Mouse (Mus musculus) hindbrain, embryonic 13.5 days (tissue): ENCODE measurements around the gene Cc2d1a. TPM values are rescaled to one million over a fixed set of nuclear protein-coding genes. Genes with fewer than 3 reads are reported as not detected.

Experiments used
- ATAC-seq: fragments of 200-750 bp; cut with Nextera tagmentation; 2 replicates; pipeline ENCODE4 v1.8.0; 2017; ENCODE audit warnings: moderate TSS enrichment; ENCODE audit not compliant: low FRiP score
- H3K27ac ChIP-seq: fragments of 300-500 bp; sonication (generic); 2 replicates; pipeline ENCODE4 v1.5.1; 2015; ENCODE audit warnings: inconsistent platforms, mild to moderate bottlenecking, moderate library complexity
- H3K27me3 ChIP-seq: fragments of 300-500 bp; sonication (generic); 2 replicates; pipeline ENCODE4 v1.6.1; 2015; ENCODE audit warnings: mild to moderate bottlenecking, inconsistent platforms
- H3K36me3 ChIP-seq: fragments of 300-500 bp; sonication (generic); 2 replicates; pipeline ENCODE4 v1.6.1; 2015; ENCODE audit warnings: mild to moderate bottlenecking, inconsistent platforms
- H3K4me1 ChIP-seq: fragments of 300-500 bp; sonication (generic); replicated peaks from 2 replicates; pipeline ENCODE4 v1.6.1; 2015; ENCODE audit warnings: inconsistent platforms
- H3K4me2 ChIP-seq: fragments of 300-500 bp; sonication (generic); 2 replicates; pipeline ENCODE4 v1.6.1; 2015; ENCODE audit warnings: inconsistent platforms, mild to moderate bottlenecking, moderate library complexity
- H3K4me3 ChIP-seq: fragments of 300-500 bp; sonication (generic); 2 replicates; pipeline ENCODE4 v1.5.1; 2015; ENCODE audit warnings: mild to moderate bottlenecking, inconsistent platforms
- H3K9ac ChIP-seq: fragments of 300-500 bp; sonication (generic); 2 replicates; pipeline ENCODE4 v1.6.1; 2015; ENCODE audit warnings: mild to moderate bottlenecking, inconsistent platforms
- H3K9me3 ChIP-seq: fragments of 300-500 bp; sonication (generic); 2 replicates; pipeline ENCODE4 v1.6.1; 2016; ENCODE audit warnings: inconsistent platforms
- WGBS: fragments of 180-500 bp; shearing (Covaris S2); methylation state at CpG from one replicate; pipeline ENCODE4 v1.1.7; 2015; 5-methylcytosine and 5-hydroxymethylcytosine counted together
- polyA plus RNA-seq: library from polyadenylated mRNA; unstranded; fragments of >200 nt; fragmentation: Nextera tagmentation; extraction: Ambion mirVana; gene quantifications from 2 replicates; pipeline ENCODE4 v1.2.1, GENCODE M21; 2015

The Cc2d1a gene
- polyA plus RNA-seq, 1 experiment from 2014 or later, result 24.4 TPM

DNA sequence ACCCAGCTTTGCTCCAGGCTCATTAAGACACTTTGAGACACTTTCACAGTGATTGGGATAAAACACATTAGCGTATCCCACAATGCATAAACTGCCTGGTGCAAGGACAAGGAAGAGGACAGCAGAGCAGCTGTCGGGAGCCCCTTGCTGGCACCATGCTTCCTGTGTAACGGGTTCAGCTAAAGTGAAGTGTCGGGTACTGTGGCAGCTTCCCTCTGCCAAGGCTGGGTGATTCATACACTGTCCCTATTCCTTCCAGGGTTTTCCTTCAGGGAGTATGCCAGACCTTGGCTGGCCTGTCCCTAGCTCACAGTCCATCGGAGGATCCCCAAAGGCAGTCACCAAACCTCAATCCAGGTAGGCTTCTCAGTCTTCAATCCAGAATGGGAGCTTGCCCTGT is 22.4 kb upstream of the Cc2d1a start:
- H3K9ac ChIP-seq, result no peak overlapping the region
- peaks cover 53% of the 10 kb centered on the region for H3K36me3 ChIP-seq
- ATAC-seq, result no peak
- no peaks in the 10 kb centered on the region for H3K27me3 ChIP-seq
- WGBS, result 89% methylated on average over 5 of the region's 5 CpGs
- no peak overlapping the region for H3K4me3 ChIP-seq
- H3K9me3 ChIP-seq, result no peaks in the 10 kb centered on the region
- no peak overlapping the region for H3K4me2 ChIP-seq
- H3K4me1 ChIP-seq, result no peaks in the 10 kb centered on the region
- no peak overlapping the region for H3K27ac ChIP-seq

DNA sequence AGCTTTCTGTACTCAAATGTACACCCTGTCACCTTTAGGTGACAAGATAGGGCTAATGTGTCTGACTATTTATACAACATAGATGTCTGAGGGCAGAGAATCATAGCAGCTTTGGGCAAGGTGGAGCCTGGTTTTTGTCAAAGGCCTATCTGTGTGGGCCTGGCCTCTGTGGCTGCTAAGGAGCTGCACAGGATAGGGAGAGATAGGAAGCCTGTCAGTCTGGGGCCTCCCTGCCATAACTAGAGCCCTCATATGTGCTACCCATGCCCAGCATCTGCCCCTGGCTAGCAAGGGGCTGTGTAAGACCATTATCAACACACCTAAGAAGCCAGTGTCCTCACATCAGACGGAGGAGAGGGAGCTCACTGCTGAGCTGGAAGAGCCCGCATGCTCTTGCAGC is 20.0 kb upstream of the Cc2d1a start:
- Histone ChIP-seq H3K27me3 (no peaks in the 10 kb centered on the region), H3K36me3 (peaks cover 29% of the 10 kb centered on the region), H3K9me3 (no peaks in the 10 kb centered on the region), H3K4me1 (no peaks in the 10 kb centered on the region), H3K9ac (peak overlapping the region; percentile 43; the same call in 1 of the 2 replicates), H3K27ac (no peak overlapping the region), H3K4me3 (no peak overlapping the region), H3K4me2 (no peak overlapping the region)
- WGBS, result 90% methylated on average over 2 of the region's 2 CpGs
- no peak for ATAC-seq

DNA sequence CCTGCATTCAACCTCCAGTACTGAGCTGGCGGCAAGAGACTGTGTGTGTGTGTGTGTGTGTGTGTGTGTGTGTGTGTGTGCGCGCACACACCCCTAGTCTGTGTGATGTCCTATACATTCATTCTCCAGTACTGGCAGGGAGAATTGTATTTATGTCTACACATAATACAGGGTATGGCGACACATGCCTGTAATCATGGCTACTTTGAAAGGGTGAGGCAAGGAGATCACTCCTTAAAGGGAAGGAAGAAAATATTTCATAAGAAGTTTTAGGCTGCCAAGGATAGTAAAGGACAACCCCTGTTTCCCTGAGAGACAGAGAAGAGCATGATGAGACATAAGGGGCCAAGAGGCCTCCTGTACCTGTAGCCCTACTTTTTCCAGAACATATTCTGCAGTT is 9.9 kb upstream of the Cc2d1a start:
- Histone ChIP-seq H3K36me3 (peaks cover 49% of the 10 kb centered on the region), H3K27ac (no peak overlapping the region), H3K9me3 (no peaks in the 10 kb centered on the region), H3K4me1 (no peaks in the 10 kb centered on the region), H3K4me2 (no peak overlapping the region), H3K4me3 (no peak overlapping the region), H3K27me3 (no peaks in the 10 kb centered on the region), H3K9ac (no peak overlapping the region)
- ATAC-seq, result no peak
- WGBS, result 93% methylated on average over 4 of the region's 4 CpGs

- Histone ChIP-seq H3K9me3 (no peaks in the 10 kb centered on the region), H3K4me2 (no peak overlapping the region), H3K4me1 (peaks cover 28% of the 10 kb centered on the region), H3K27ac (no peak overlapping the region), H3K9ac (no peak overlapping the region), H3K36me3 (peaks cover 19% of the 10 kb centered on the region), H3K4me3 (no peak overlapping the region), H3K27me3 (no peaks in the 10 kb centered on the region)
- 79% methylated on average over 3 of the region's 3 CpGs for whole genome bisulfite sequencing
- ATAC-seq, result no peak
Observed at GRCm38 (mm10) chr8:84149181-84149580, 1.4 kb upstream of the Cc2d1a start.

GRCm38 (mm10) chr8:84148531-84148850 is 755 bp upstream of the Cc2d1a start:
- Histone ChIP-seq H3K4me1 (peaks cover 28% of the 10 kb centered on the region), H3K4me3 (peak overlapping the region; percentile 71), H3K4me2 (peak overlapping the region; percentile 93), H3K36me3 (peaks cover 26% of the 10 kb centered on the region), H3K9me3 (no peaks in the 10 kb centered on the region), H3K27ac (no peak overlapping the region), H3K27me3 (no peaks in the 10 kb centered on the region), H3K9ac (peak overlapping the region; percentile 88; the same call in 1 of the 2 replicates)
- peak; percentile 26 for ATAC-seq
- WGBS, result 93% methylated on average over 5 of the region's 5 CpGs

GRCm38 (mm10) chr8:84147324-84147766 is 391 bp downstream of the Cc2d1a start:
- H3K27me3 ChIP-seq, result no peaks in the 10 kb centered on the region
- H3K9me3 ChIP-seq, result no peaks in the 10 kb centered on the region
- H3K27ac ChIP-seq, result peak overlapping the region; percentile 66; the same call in 1 of the 2 replicates
- peaks cover 37% of the 10 kb centered on the region for H3K36me3 ChIP-seq
- peak overlapping the region; percentile 71 for H3K4me3 ChIP-seq
- peak overlapping the region; percentile 93 for H3K4me2 ChIP-seq
- H3K9ac ChIP-seq, result peak overlapping the region; percentile 88
- ATAC-seq, result peak; percentile 76
- peaks cover 28% of the 10 kb centered on the region for H3K4me1 ChIP-seq
- 10% methylated on average over 14 of the region's 14 CpGs for WGBS

DNA sequence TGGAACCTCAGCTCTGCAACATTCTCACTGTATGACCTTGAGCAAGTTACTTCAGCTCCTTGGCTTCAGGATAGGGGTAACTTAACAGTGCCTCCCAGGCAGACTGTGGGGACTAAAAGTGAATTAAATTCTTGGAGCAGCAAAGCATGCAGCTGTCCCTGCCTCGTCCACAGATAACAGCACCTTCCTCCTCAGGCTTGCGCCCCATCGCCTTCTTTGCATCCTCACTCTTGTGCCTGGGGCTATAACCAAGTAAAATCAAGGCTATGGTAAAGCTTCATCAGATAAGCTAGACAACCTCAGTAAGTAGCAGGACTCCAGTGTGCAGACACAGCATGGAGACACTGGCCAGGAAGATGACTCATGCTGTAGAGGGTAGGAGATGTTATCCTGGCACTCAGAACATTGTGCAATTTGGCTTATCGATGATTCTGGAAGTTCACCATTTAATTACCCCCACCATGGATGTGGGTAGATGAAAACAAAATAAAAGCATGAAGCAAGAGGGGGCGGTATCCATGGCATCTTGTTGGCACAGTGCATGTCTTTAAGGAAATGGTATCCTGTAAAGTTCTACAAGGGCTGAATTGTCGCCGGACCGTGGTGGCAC is 3.0 kb downstream of the Cc2d1a start:
- Histone ChIP-seq H3K4me3 (no peak overlapping the region), H3K36me3 (peaks cover 56% of the 10 kb centered on the region)
- 94% methylated on average over 8 of the region's 8 CpGs for WGBS

GRCm38 (mm10) chr8:84140838-84141237 is 6.9 kb downstream of the Cc2d1a start:
- no peak for ATAC-seq
- Histone ChIP-seq H3K9ac (no peak overlapping the region), H3K27ac (no peak overlapping the region), H3K27me3 (no peaks in the 10 kb centered on the region), H3K9me3 (no peaks in the 10 kb centered on the region), H3K36me3 (peaks cover 95% of the 10 kb centered on the region), H3K4me1 (peaks cover 4% of the 10 kb centered on the region), H3K4me3 (no peak overlapping the region), H3K4me2 (no peak overlapping the region)
- WGBS, result 88% methylated on average over 4 of the region's 4 CpGs

More for the DNA sequence above, 3.0 kb downstream of the Cc2d1a start:
- Histone ChIP-seq H3K9ac (no peak overlapping the region), H3K9me3 (no peaks in the 10 kb centered on the region), H3K27ac (no peak overlapping the region), H3K27me3 (no peaks in the 10 kb centered on the region), H3K4me1 (peaks cover 28% of the 10 kb centered on the region), H3K4me2 (no peak overlapping the region)
- no peak for ATAC-seq

GRCm38 (mm10) chr8:84137848-84138247 is 9.9 kb downstream of the Cc2d1a start:
- Histone ChIP-seq H3K9ac (no peak overlapping the region), H3K4me1 (no peaks in the 10 kb centered on the region), H3K36me3 (peaks cover 98% of the 10 kb centered on the region), H3K4me3 (no peak overlapping the region), H3K9me3 (no peaks in the 10 kb centered on the region), H3K27ac (no peak overlapping the region), H3K27me3 (no peaks in the 10 kb centered on the region), H3K4me2 (no peak overlapping the region)
- WGBS, result 96% methylated on average over 3 of the region's 3 CpGs
- ATAC-seq, result no peak

- no peaks in the 10 kb centered on the region; the same call in 1 of the 2 replicates for H3K4me1 ChIP-seq
- H3K9me3 ChIP-seq, result no peaks in the 10 kb centered on the region
- H3K36me3 ChIP-seq, result peaks cover 61% of the 10 kb centered on the region
- no peak overlapping the region for H3K9ac ChIP-seq
- H3K4me3 ChIP-seq, result no peak overlapping the region
- H3K27me3 ChIP-seq, result peaks cover 4% of the 10 kb centered on the region; the same call in 1 of the 2 replicates
- ATAC-seq, result no peak
- no peak overlapping the region for H3K4me2 ChIP-seq
- H3K27ac ChIP-seq, result no peak overlapping the region
- 92% methylated on average over 8 of the region's 8 CpGs for WGBS
Observed at GRCm38 (mm10) chr8:84132225-84132624, 15.5 kb downstream of the Cc2d1a start.

- Histone ChIP-seq H3K27me3 (peaks cover 4% of the 10 kb centered on the region; the same call in 1 of the 2 replicates), H3K36me3 (peaks cover 47% of the 10 kb centered on the region), H3K27ac (peak overlapping the region; percentile 35; the same call in 1 of the 2 replicates), H3K9ac (peak overlapping the region; percentile 49; the same call in 1 of the 2 replicates), H3K9me3 (no peaks in the 10 kb centered on the region), H3K4me2 (no peak overlapping the region), H3K4me3 (no peak overlapping the region), H3K4me1 (peaks cover 3% of the 10 kb centered on the region)
- 0 out of 2 replicates have a peak, but pooled peaks have one; percentile 12 for ATAC-seq
- WGBS, result 47% methylated on average over 30 of the region's 30 CpGs
Observed at GRCm38 (mm10) chr8:84130806-84131205, 16.9 kb downstream of the Cc2d1a start.

DNA sequence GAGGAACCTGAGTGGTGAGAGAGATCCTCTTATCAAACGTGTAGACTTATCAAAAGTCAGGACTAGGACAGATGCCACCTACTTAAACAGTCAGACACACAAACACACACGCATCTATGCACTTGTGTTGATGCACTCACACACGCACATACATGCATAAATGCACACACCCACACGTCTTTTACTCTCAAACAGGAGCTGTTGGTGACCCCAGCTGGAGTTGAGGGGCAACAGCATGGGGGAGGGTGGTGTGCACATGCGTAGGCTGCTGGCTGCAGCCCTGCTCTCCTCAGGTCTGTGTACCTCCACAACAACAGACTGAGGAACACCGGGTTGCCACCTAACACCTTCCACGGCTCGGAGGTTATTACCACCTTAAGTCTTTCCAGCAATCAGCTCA is 19.5 kb downstream of the Cc2d1a start:
- 70% methylated on average over 8 of the region's 8 CpGs for WGBS

More for the DNA sequence above, 19.5 kb downstream of the Cc2d1a start:
- Histone ChIP-seq H3K36me3 (peaks cover 21% of the 10 kb centered on the region), H3K4me1 (peaks cover 6% of the 10 kb centered on the region), H3K9ac (no peak overlapping the region), H3K27ac (no peak overlapping the region), H3K4me2 (no peak overlapping the region), H3K4me3 (no peak overlapping the region), H3K9me3 (no peaks in the 10 kb centered on the region), H3K27me3 (peaks cover 4% of the 10 kb centered on the region; the same call in 1 of the 2 replicates)
- no peak for ATAC-seq
